Mouse (Mus musculus) embryonic fibroblast, embryonic 13.5 days (primary cell): ENCODE measurements around the gene Gps2.
"Not testable (repeated sequence)": the region's sequence is repeated elsewhere in the genome, so short reads cannot be mapped to it uniquely, and the experiment has no call there.

ENCODE experiments used
- CTCF ChIP-seq: IDR thresholded peaks from 2 replicates; pipeline ENCODE4 v1.5.1; 2011; ENCODE audit warnings: mild to moderate bottlenecking, control low read depth, low read length, moderate library complexity, borderline replicate concordance; ENCODE audit not compliant: insufficient read depth
- POLR2A ChIP-seq: IDR thresholded peaks from 2 replicates; pipeline ENCODE4 v1.6.1; 2011; ENCODE audit warnings: low read depth, mild to moderate bottlenecking, control low read depth, low read length, moderate library complexity

DNA sequence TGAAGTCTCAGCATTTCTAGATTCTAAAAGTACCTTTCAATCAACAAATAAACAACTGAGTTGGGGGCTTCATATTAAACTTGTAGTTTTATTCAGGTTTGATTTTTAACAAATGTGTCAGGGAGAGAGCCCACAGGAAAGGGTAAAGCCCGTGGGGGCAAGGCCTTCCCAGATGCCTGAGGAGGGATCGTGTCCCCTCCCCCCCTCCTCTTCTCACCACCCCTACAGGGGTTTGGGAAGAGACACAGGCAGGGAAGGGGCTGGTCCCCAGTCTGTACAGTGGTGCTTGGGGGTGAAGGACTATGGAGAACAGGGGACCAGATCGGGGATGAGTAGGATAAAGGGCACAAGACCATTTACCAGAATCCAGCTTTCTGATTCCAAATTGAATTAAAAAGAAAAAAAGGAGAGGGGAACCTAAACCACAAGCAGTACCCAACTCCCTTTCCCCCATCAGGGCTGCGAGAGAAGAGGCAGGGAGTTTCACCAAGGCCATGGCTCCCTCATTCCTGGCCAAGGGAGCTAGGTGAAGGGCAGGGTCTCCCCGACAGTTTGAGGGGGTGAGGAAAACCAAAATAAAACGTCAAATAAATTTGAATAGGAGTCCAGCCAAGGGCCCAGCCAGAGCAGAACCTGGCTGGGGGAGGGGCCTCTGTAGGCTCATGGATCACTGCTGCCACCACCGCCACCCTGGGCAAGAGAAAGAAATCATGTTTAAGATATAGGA lies 3.1 kb downstream of the Gps2 start:
- not testable (repeated sequence) for TF ChIP-seq POLR2A, CTCF
